Mouse (Mus musculus): ENCODE measurements at regions not wholly inside any gene's neighbourhood (a gene's known extent, or its start where the extent isn't known, plus 50 kb on each side); places are given as distances from the start of the nearest gene placed in this dataset.
A peak's percentile ranks its signal among the peaks of the same experiment; 100 is the strongest.

DNA sequence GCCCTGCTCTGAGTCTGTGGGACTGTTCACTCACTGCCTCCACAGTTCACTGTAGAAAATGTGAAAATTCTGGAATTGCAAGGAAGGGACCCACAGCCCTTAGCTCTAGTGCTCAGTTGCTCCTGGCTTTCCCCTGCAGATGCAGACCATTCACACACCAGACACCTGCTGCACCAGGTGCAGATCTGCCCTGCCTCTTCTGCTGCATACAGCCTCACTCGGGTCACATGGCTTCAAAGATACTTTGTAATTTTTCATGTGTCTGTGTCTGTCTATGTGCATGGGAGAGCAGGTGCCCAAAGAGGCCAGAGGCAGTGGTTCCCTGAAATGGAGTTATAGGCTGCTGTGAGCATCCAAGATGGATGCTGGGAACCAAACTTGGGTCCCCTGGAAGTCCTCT, 70.2 kb upstream of the Sec14l1 start:
- Histone ChIP-seq H3K27me3 (ENCODE audit: control insufficient read depth, insufficient read depth, low read length) (no peaks in the 10 kb centered on the region; the same call in 1 of the 2 replicates), H3K27ac (replicated peaks; ENCODE audit: low read depth, low read length) (no peak overlapping the region), H3K9ac (ENCODE audit: low read depth, low read length, severe bottlenecking) (no peak overlapping the region), H3K4me3 (replicated peaks; ENCODE audit: low read length) (no peak overlapping the region), H3K4me1 (ENCODE audit: control insufficient read depth, insufficient read depth, low read length) (peaks cover 10% of the 10 kb centered on the region), H3K4me2 (replicated peaks; ENCODE audit: low read depth, low read length, severe bottlenecking) (no peak overlapping the region), H3K36me3 (ENCODE audit: control insufficient read depth, insufficient read depth, low read length) (no peaks in the 10 kb centered on the region), H3K9me3 (ENCODE audit: control insufficient read depth, low read length) (no peaks in the 10 kb centered on the region)
- WGBS = 52% methylated on average over 1 of the region's 1 CpGs
- no peak for DNase-seq (ENCODE audit: low spot score)
- ATAC-seq (ENCODE audit: low FRiP score, low read depth) = no peak
- no peak for TF ChIP-seq POLR2A (IDR thresholded peaks at IDR 0.05; ENCODE audit: borderline replicate concordance, extremely low read depth, insufficient read depth, insufficient read length)

DNA sequence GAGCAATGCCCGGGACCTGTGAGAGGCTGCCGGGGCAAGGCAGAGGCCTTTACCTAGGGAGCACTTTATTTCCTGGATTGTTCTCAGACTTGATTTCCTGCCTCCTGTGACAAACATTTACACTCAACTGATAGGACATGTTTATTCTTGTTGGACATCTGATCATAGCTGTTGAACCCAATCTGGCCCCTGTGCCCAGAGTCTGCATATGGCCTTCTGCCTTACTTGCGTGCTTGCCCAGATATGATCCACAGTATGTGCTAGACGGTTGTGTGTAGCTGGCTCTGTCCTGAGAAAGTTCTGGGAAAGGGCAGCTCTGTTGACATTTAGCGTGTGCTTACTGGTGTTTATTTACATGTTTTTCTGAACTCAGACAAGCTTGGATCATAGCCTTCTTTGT, 68.3 kb upstream of the Sec14l1 start:
- no peaks in the 10 kb centered on the region for H3K36me3 ChIP-seq (ENCODE audit: control insufficient read depth, insufficient read depth, low read length)
- H3K4me3 ChIP-seq (replicated peaks; ENCODE audit: low read length) = no peak overlapping the region
- TF ChIP-seq POLR2A (IDR thresholded peaks at IDR 0.05; ENCODE audit: borderline replicate concordance, extremely low read depth, insufficient read depth, insufficient read length) = no peak
- no peaks in the 10 kb centered on the region for H3K9me3 ChIP-seq (ENCODE audit: control insufficient read depth, low read length)
- no peak overlapping the region for H3K9ac ChIP-seq (ENCODE audit: low read depth, low read length, severe bottlenecking)
- H3K27ac ChIP-seq (replicated peaks; ENCODE audit: low read depth, low read length) = no peak overlapping the region
- 85% methylated on average over 5 of the region's 5 CpGs for WGBS
- H3K27me3 ChIP-seq (ENCODE audit: control insufficient read depth, insufficient read depth, low read length) = no peaks in the 10 kb centered on the region; the same call in 1 of the 2 replicates
- DNase-seq (ENCODE audit: low spot score) (no peak), ATAC-seq (ENCODE audit: low FRiP score, low read depth) (no peak)
- no peak overlapping the region for H3K4me2 ChIP-seq (replicated peaks; ENCODE audit: low read depth, low read length, severe bottlenecking)
- H3K4me1 ChIP-seq (ENCODE audit: control insufficient read depth, insufficient read depth, low read length) = peaks cover 10% of the 10 kb centered on the region

DNA sequence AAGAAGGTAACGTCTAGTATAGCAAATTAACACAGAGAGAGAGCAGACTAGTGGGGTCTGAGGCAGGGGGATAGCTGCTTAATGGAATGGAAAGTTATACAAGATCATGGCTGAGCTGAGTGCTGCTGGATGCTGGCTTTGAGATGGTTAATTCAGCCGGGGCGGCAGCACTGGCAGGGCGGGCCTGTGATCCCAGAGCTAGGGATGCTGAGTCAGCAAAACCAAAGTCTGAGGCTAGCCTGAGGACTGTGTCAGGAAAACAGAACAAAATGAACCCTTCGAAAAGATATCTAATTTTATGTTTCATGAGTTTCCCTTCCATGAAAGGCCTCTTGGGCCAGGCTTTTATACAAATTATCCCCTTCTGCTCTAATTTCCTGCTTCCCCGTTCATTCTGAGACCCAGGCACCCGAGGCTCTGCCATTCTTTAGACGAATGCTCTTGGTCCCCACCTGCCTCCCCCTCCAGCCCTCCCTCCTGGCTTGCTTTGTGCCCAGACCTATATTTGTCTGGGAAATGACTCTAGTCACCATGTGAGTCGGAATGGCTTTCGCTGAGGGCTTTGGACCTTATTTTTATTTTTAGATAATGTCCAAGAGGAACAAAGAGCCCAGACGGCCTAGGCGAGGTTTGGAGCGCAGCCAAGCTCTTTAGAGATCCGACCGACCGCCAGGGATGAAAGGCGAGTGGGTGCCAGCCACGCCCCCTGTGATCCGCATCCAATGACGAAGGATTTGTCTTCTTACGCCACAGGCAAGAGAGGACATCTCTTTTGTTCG, 67.6 kb upstream of the Sec14l1 start:
- no peaks in the 10 kb centered on the region for H3K9me3 ChIP-seq (ENCODE audit: control insufficient read depth, low read length)
- no peaks in the 10 kb centered on the region; the same call in 1 of the 2 replicates for H3K27me3 ChIP-seq (ENCODE audit: control insufficient read depth, insufficient read depth, low read length)
- no peak overlapping the region for H3K4me3 ChIP-seq (replicated peaks; ENCODE audit: low read length)
- peak; percentile 67 for DNase-seq (ENCODE audit: low spot score)
- no peak for ATAC-seq (ENCODE audit: low FRiP score, low read depth)
- TF ChIP-seq POLR2A (IDR thresholded peaks at IDR 0.05; ENCODE audit: borderline replicate concordance, extremely low read depth, insufficient read depth, insufficient read length) = no peak
- H3K36me3 ChIP-seq (ENCODE audit: control insufficient read depth, insufficient read depth, low read length) = no peaks in the 10 kb centered on the region
- H3K4me2 ChIP-seq (replicated peaks; ENCODE audit: low read depth, low read length, severe bottlenecking) = no peak overlapping the region
- WGBS = 27% methylated on average over 22 of the region's 22 CpGs
- H3K9ac ChIP-seq (ENCODE audit: low read depth, low read length, severe bottlenecking) = no peak overlapping the region
- no peak overlapping the region for H3K27ac ChIP-seq (replicated peaks; ENCODE audit: low read depth, low read length)
- H3K4me1 ChIP-seq (ENCODE audit: control insufficient read depth, insufficient read depth, low read length) = peaks cover 10% of the 10 kb centered on the region

DNA sequence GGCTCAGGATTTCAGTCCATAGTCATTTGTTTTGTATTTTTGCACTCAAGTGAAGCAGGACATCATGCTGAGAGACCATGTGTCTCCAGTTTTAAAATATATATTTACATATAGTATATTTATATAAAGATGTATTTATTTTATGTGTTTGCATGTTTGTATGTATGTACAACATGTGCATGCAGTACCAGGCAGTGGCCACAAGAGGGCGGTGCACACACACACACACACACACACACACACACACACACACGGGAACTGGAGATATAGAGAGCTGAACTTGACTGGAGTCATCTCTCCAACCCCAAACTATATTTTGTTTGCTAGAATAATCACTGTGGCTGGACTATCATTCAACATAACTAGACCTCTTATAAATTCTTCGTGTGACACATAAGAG, 66.1 kb upstream of the Sec14l1 start:
- no peak for ATAC-seq (ENCODE audit: low FRiP score, low read depth)
- no peak for TF ChIP-seq POLR2A (IDR thresholded peaks at IDR 0.05; ENCODE audit: borderline replicate concordance, extremely low read depth, insufficient read depth, insufficient read length)
- DNase-seq (ENCODE audit: low spot score) = no peak
- no peak overlapping the region for H3K27ac ChIP-seq (replicated peaks; ENCODE audit: low read depth, low read length)
- WGBS = 78% methylated on average over 3 of the region's 3 CpGs
- H3K9me3 ChIP-seq (ENCODE audit: control insufficient read depth, low read length) = no peaks in the 10 kb centered on the region
- H3K4me3 ChIP-seq (replicated peaks; ENCODE audit: low read length) = no peak overlapping the region
- no peak overlapping the region for H3K4me2 ChIP-seq (replicated peaks; ENCODE audit: low read depth, low read length, severe bottlenecking)
- no peaks in the 10 kb centered on the region; the same call in 1 of the 2 replicates for H3K27me3 ChIP-seq (ENCODE audit: control insufficient read depth, insufficient read depth, low read length)
- no peak overlapping the region for H3K9ac ChIP-seq (ENCODE audit: low read depth, low read length, severe bottlenecking)
- H3K36me3 ChIP-seq (ENCODE audit: control insufficient read depth, insufficient read depth, low read length) = no peaks in the 10 kb centered on the region
- peaks cover 8% of the 10 kb centered on the region for H3K4me1 ChIP-seq (ENCODE audit: control insufficient read depth, insufficient read depth, low read length)

DNA sequence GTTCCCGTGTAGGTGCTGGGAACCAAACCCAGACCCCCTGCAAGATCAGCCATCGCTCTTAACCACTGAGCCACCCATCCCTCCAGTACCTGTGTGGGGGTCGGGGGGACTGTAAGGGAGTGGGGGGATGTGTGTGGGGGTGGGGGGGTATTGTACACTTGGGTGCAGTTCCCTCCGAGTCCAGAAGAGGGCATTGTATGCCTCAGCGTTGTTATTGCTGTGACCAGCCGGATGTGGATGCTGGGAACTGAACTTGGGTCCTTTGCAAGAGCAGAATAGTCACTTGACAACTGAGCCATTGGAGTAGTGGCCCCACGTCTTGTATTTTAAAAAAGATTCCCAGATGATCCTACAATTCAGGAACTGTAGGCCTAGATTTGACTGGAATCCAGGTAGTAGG, 64.2 kb upstream of the Sec14l1 start:
- no peak overlapping the region for H3K4me3 ChIP-seq (replicated peaks; ENCODE audit: low read length)
- no peaks in the 10 kb centered on the region for H3K27me3 ChIP-seq (ENCODE audit: control insufficient read depth, insufficient read depth, low read length)
- no peaks in the 10 kb centered on the region for H3K36me3 ChIP-seq (ENCODE audit: control insufficient read depth, insufficient read depth, low read length)
- WGBS = 90% methylated on average over 7 of the region's 7 CpGs
- TF ChIP-seq POLR2A (IDR thresholded peaks at IDR 0.05; ENCODE audit: borderline replicate concordance, extremely low read depth, insufficient read depth, insufficient read length) = no peak
- no peak for ATAC-seq (ENCODE audit: low FRiP score, low read depth)
- no peak overlapping the region for H3K9ac ChIP-seq (ENCODE audit: low read depth, low read length, severe bottlenecking)
- H3K4me1 ChIP-seq (ENCODE audit: control insufficient read depth, insufficient read depth, low read length) = peaks cover 8% of the 10 kb centered on the region
- H3K9me3 ChIP-seq (ENCODE audit: control insufficient read depth, low read length) = no peaks in the 10 kb centered on the region
- no peak overlapping the region for H3K27ac ChIP-seq (replicated peaks; ENCODE audit: low read depth, low read length)
- H3K4me2 ChIP-seq (replicated peaks; ENCODE audit: low read depth, low read length, severe bottlenecking) = no peak overlapping the region
- no peak for DNase-seq (ENCODE audit: low spot score)

All from limb, embryonic 14.5 days (tissue).